Mouse (Mus musculus) c-Kit-negative CD71-positive TER-119-positive erythroid progenitor cells, embryonic 14.5 days (primary cell): Measurements from ENCODE around the gene Enkd1.

ENCODE experiments used
- DNase-seq: peaks from one replicate; pipeline ENCODE4 v3.0.0-alpha.2; 2013; ENCODE audit warnings: low read depth, low spot score

The Enkd1 gene

GRCm38 (mm10) chr8:105707498-105708403 is at the start of gene Enkd1, which contains the start of gene 4933405L10Rik:
Gene Enkd1, minus strand, starts transcription at chr8:105708210.
Gene 4933405L10Rik, plus strand, starts transcription at chr8:105707655.
- DNase-seq = peak; percentile 61

GRCm38 (mm10) chr8:105754688-105755087 is 46.7 kb upstream of the Enkd1 start:
- DNase-seq = no peak

- DNase-seq = no peak
Measured at GRCm38 (mm10) chr8:105753916-105754315, 45.9 kb upstream of the Enkd1 start.

GRCm38 (mm10) chr8:105750606-105751005 is 42.6 kb upstream of the Enkd1 start:
- DNase-seq = no peak

- no peak for DNase-seq
Measured at GRCm38 (mm10) chr8:105743301-105743700, 35.3 kb upstream of the Enkd1 start.

GRCm38 (mm10) chr8:105739216-105739615 is 31.2 kb upstream of the Enkd1 start:
- DNase-seq = no peak

GRCm38 (mm10) chr8:105732186-105732585 is 24.2 kb upstream of the Enkd1 start:
- no peak for DNase-seq

- no peak for DNase-seq
Measured at GRCm38 (mm10) chr8:105727397-105728124, 19.6 kb upstream of the Enkd1 start.

GRCm38 (mm10) chr8:105725726-105726125 is 17.7 kb upstream of the Enkd1 start:
- DNase-seq = no peak

- DNase-seq = no peak
Measured at GRCm38 (mm10) chr8:105722861-105723260, 14.9 kb upstream of the Enkd1 start.

GRCm38 (mm10) chr8:105719637-105720036 is 11.6 kb upstream of the Enkd1 start:
- no peak for DNase-seq

- DNase-seq = no peak
Measured at GRCm38 (mm10) chr8:105716302-105716945, 8.4 kb upstream of the Enkd1 start.

- DNase-seq = no peak
Measured at GRCm38 (mm10) chr8:105715042-105715441, 7.0 kb upstream of the Enkd1 start.

- peak; percentile 90 for DNase-seq
Measured at GRCm38 (mm10) chr8:105714139-105714538, 6.1 kb upstream of the Enkd1 start.

GRCm38 (mm10) chr8:105712286-105712685 is 4.3 kb upstream of the Enkd1 start:
- DNase-seq = no peak

- DNase-seq = no peak
Measured at GRCm38 (mm10) chr8:105709317-105709716, 1.3 kb upstream of the Enkd1 start.

GRCm38 (mm10) chr8:105708675-105709074 is 665 bp upstream of the Enkd1 start:
- DNase-seq = no peak

GRCm38 (mm10) chr8:105706426-105706825 is 1.6 kb downstream of the Enkd1 start:
- DNase-seq = no peak

GRCm38 (mm10) chr8:105704955-105705354 is 3.1 kb downstream of the Enkd1 start:
- no peak for DNase-seq

- no peak for DNase-seq
Measured at GRCm38 (mm10) chr8:105704146-105704812, 3.7 kb downstream of the Enkd1 start.

GRCm38 (mm10) chr8:105702731-105703415 is 5.1 kb downstream of the Enkd1 start:
- DNase-seq = no peak
